Mouse (Mus musculus) CH12.LX (cell line): ENCODE measurements around the gene St8sia2. TPM values are rescaled to one million over a fixed set of nuclear protein-coding genes. Genes with fewer than 3 reads are reported as not detected.
"Not testable (repeated sequence)": the region's sequence is repeated elsewhere in the genome, so short reads cannot be mapped to it uniquely, and the experiment has no call there.

Experiments used
- DNase-seq: peaks from one replicate; pipeline ENCODE4 v3.0.0-alpha.2; 2013; ENCODE audit errors: extremely low read depth
- H3K27ac ChIP-seq: 2 replicates; pipeline ENCODE4 v1.5.1; 2012; ENCODE audit warnings: low read depth, mild to moderate bottlenecking, control low read depth, moderate library complexity; ENCODE audit not compliant: insufficient read depth
- H3K27me3 ChIP-seq: replicated peaks from 2 replicates; pipeline ENCODE3; 2012; ENCODE audit warnings: inconsistent platforms
- H3K36me3 ChIP-seq, 2 experiments: replicated peaks in 1 of 2; 2 replicates each; pipeline versions ENCODE3 to v1.6.1; 2012; ENCODE audit warnings: inconsistent platforms in 1 of 2, low read length in 1 of 2, mild to moderate bottlenecking in 1 of 2, mixed read lengths in 1 of 2, moderate library complexity in 1 of 2; ENCODE audit not compliant: control insufficient read depth in 1 of 2, insufficient read depth in 1 of 2
- H3K4me1 ChIP-seq, 2 experiments: 2 replicates each; pipeline ENCODE4 v1.6.1; 2012; ENCODE audit warnings: inconsistent platforms in 1 of 2, moderate library complexity in 1 of 2; ENCODE audit not compliant: insufficient read depth in 2 of 2, control insufficient read depth in 1 of 2
- H3K4me2 ChIP-seq: 2 replicates; pipeline ENCODE4 v1.6.1; 2012; ENCODE audit warnings: low read depth, mild to moderate bottlenecking, control low read depth; ENCODE audit not compliant: poor library complexity, insufficient read depth, severe bottlenecking
- H3K4me3 ChIP-seq, 3 experiments: fragments of 150-350 bp in 1 of 3; sonication (generic) in 1 of 3; replicated peaks in 1 of 3; 2 replicates each; pipeline versions ENCODE3 to v1.5.1; 2011 to 2012; ENCODE audit warnings: low read depth in 2 of 3, low read length in 2 of 3, mild to moderate bottlenecking in 2 of 3, moderate library complexity in 2 of 3, control low read depth in 1 of 3, improper control_type of control experiment in 1 of 3, inconsistent platforms in 1 of 3, mixed read lengths in 1 of 3; ENCODE audit not compliant: poor library complexity in 1 of 3
- H3K79me2 ChIP-seq: replicated peaks from 2 replicates; pipeline ENCODE4 v1.6.1; 2012; ENCODE audit warnings: mild to moderate bottlenecking, moderate library complexity; ENCODE audit not compliant: control insufficient read depth, poor library complexity, insufficient read depth, severe bottlenecking; ENCODE audit errors: extremely low read depth
- H3K9ac ChIP-seq: 2 replicates; pipeline ENCODE4 v1.6.1; 2012; ENCODE audit warnings: low read depth, mild to moderate bottlenecking, control low read depth, moderate library complexity; ENCODE audit not compliant: insufficient read depth
- H3K9me3 ChIP-seq: replicated peaks from 2 replicates; pipeline ENCODE3; 2012; ENCODE audit warnings: low read length, inconsistent platforms, mixed read lengths
- BHLHE40 ChIP-seq: IDR thresholded peaks from 2 replicates; pipeline ENCODE4 v1.6.1; 2011; ENCODE audit warnings: mild to moderate bottlenecking, low read depth, low read length, improper control_type of control experiment
- E2F4 ChIP-seq: IDR thresholded peaks from 2 replicates; pipeline ENCODE4 v1.6.1; 2011; ENCODE audit warnings: low read depth, low read length, improper control_type of control experiment; ENCODE audit not compliant: insufficient replicate concordance
- ELF1 ChIP-seq: IDR thresholded peaks from 2 replicates; pipeline ENCODE4 v1.6.1; 2014; ENCODE audit warnings: low read depth, mild to moderate bottlenecking, inconsistent platforms, low read length, improper control_type of control experiment
- EP300 ChIP-seq: IDR thresholded peaks from 2 replicates; pipeline ENCODE4 v1.6.1; 2011; ENCODE audit warnings: low read length, improper control_type of control experiment
- ETS1 ChIP-seq: conservative IDR thresholded peaks from 2 replicates; pipeline ENCODE4 v1.6.1; 2012; ENCODE audit warnings: low read depth, mild to moderate bottlenecking, inconsistent platforms, low read length, improper control_type of control experiment, moderate library complexity
- HCFC1 ChIP-seq: IDR thresholded peaks from 2 replicates; pipeline ENCODE4 v1.6.1; 2012; ENCODE audit warnings: low read depth, mild to moderate bottlenecking, inconsistent platforms, low read length, improper control_type of control experiment
- IRF4 ChIP-seq: IDR thresholded peaks from 2 replicates; pipeline ENCODE4 v1.6.1; 2014; ENCODE audit warnings: low read depth, mild to moderate bottlenecking, inconsistent platforms, low read length, improper control_type of control experiment
- JUN ChIP-seq: IDR thresholded peaks from 2 replicates; pipeline ENCODE4 v1.6.1; 2011; ENCODE audit warnings: low read depth, mild to moderate bottlenecking, low read length, improper control_type of control experiment, moderate library complexity; ENCODE audit not compliant: insufficient read depth
- MAFK ChIP-seq: IDR thresholded peaks from 2 replicates; pipeline ENCODE4 v1.6.1; 2011; ENCODE audit warnings: low read length, improper control_type of control experiment; ENCODE audit not compliant: insufficient replicate concordance
- MAX ChIP-seq: IDR thresholded peaks from 2 replicates; pipeline ENCODE4 v1.6.1; 2011; ENCODE audit warnings: low read length, improper control_type of control experiment
- MAZ ChIP-seq: IDR thresholded peaks from 2 replicates; pipeline ENCODE4 v1.6.1; 2012; ENCODE audit warnings: low read depth, mild to moderate bottlenecking, inconsistent platforms, low read length, improper control_type of control experiment, moderate library complexity
- NELFE ChIP-seq: IDR thresholded peaks from 2 replicates; pipeline ENCODE4 v1.6.1; 2011; ENCODE audit warnings: low read depth, low read length, improper control_type of control experiment
- RAD21 ChIP-seq: IDR thresholded peaks from 2 replicates; pipeline ENCODE4 v1.6.1; 2011; ENCODE audit warnings: low read depth, mild to moderate bottlenecking, low read length, improper control_type of control experiment, moderate library complexity
- RCOR1 ChIP-seq: conservative IDR thresholded peaks from 2 replicates; pipeline ENCODE4 v1.6.1; 2012; ENCODE audit warnings: low read depth, mild to moderate bottlenecking, inconsistent platforms, low read length, improper control_type of control experiment
- SIN3A ChIP-seq: IDR thresholded peaks from 2 replicates; pipeline ENCODE4 v1.6.1; 2012; ENCODE audit warnings: low read length, improper control_type of control experiment, inconsistent platforms
- TBP ChIP-seq: conservative IDR thresholded peaks from 2 replicates; pipeline ENCODE4 v1.6.1; 2011; ENCODE audit warnings: low read depth, low read length, improper control_type of control experiment
- TCF12 ChIP-seq: IDR thresholded peaks from 2 replicates; pipeline ENCODE4 v1.6.1; 2014; ENCODE audit warnings: low read depth, mild to moderate bottlenecking, inconsistent platforms, low read length, improper control_type of control experiment
- USF2 ChIP-seq: conservative IDR thresholded peaks from 2 replicates; pipeline ENCODE4 v1.6.1; 2011; ENCODE audit warnings: low read depth, low read length, improper control_type of control experiment
- ZC3H11A ChIP-seq: IDR thresholded peaks from 2 replicates; pipeline ENCODE4 v1.6.1; 2012; ENCODE audit warnings: low read depth, mild to moderate bottlenecking, inconsistent platforms, low read length, improper control_type of control experiment
- ZMIZ1 ChIP-seq: IDR thresholded peaks from 2 replicates; pipeline ENCODE4 v1.6.1; 2012; ENCODE audit warnings: low read depth, mild to moderate bottlenecking, inconsistent platforms, low read length, improper control_type of control experiment
- ZNF384 ChIP-seq: IDR thresholded peaks from 2 replicates; pipeline ENCODE4 v1.6.1; 2012; ENCODE audit warnings: low read depth, low read length, improper control_type of control experiment, inconsistent platforms
- dilution Hi-C: fragments of 300-500 bp; cut with MboI; formaldehyde crosslinking; loops from 2 replicates; pipeline ENCODE4 v1.14.3; 2020; ENCODE audit warnings: low sequenced_read_pairs; ENCODE audit not compliant: extremely low pct_unique_long_range_greater_than_20kb, extremely low pct_ligation_motif_present
- in situ Hi-C: fragments of 300-500 bp; cut with MboI; formaldehyde crosslinking; loops from 3 replicates; pipeline ENCODE4 v1.14.3; 2019; ENCODE audit warnings: low sequenced_read_pairs, low pct_ligation_motif_present, low pct_unique_long_range_greater_than_20kb, mixed read lengths
- polyA plus RNA-seq: library from polyadenylated mRNA; unstranded; fragments of >175 nt; gene quantifications from 2 replicates; pipeline ENCODE4 v1.2.1, GENCODE M21; 2012; ENCODE audit warnings: low read depth; ENCODE audit not compliant: insufficient read length
- total RNA-seq, 2 experiments: library from RNA; depleted of rRNA; stranded (reverse); fragments of 300-350 nt in 1 of 2; fragments of >200 nt in 1 of 2; gene quantifications; 2 replicates each; pipeline ENCODE4 v1.2.3; 2012 to 2014

St8sia2 gene
- total and polyA plus RNA-seq, 3 experiments, result not detected

DNA sequence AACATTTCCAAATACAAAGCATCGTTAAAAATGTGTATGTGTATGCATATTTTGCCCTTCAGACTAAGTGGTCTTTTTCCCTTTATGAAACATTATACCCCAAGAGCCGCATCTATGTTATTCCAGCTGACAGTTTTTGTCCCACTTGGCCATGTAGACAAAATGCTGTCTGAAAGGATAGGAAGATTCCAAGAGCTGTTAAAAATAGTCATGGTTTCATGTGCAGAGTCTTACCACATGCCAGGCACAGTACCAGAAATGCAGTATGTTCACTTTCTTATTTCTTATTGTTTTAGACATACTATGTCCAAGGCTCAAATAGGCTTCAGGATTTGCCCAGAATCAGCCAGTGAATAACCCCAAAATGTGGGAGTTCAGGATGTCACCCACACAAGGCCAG lies 24.1 kb downstream of the St8sia2 start:
- dilution Hi-C loops, result no loop called here
- no peak for DNase-seq
- Histone ChIP-seq H3K27ac (no peak overlapping the region), H3K27me3 (peaks cover 82% of the 10 kb centered on the region), H3K4me3 (no peak overlapping the region), H3K36me3 (no peaks in the 10 kb centered on the region), H3K9ac (no peak overlapping the region), H3K4me2 (no peak overlapping the region), H3K79me2 (no peaks in the 10 kb centered on the region), H3K4me1 (no peaks in the 10 kb centered on the region), H3K9me3 (peaks cover 11% of the 10 kb centered on the region)
- in situ Hi-C loops, result no loop called here
- TF ChIP-seq BHLHE40 (no peak), NELFE (no peak), TBP (no peak), MAX (no peak), USF2 (no peak), MAZ (no peak), SIN3A (no peak), JUN (no peak), EP300 (no peak), ZMIZ1 (no peak), ETS1 (no peak), RCOR1 (no peak), ZNF384 (no peak), E2F4 (no peak), ZC3H11A (no peak), TCF12 (no peak), RAD21 (no peak), MAFK (no peak), IRF4 (no peak), HCFC1 (no peak)

DNA sequence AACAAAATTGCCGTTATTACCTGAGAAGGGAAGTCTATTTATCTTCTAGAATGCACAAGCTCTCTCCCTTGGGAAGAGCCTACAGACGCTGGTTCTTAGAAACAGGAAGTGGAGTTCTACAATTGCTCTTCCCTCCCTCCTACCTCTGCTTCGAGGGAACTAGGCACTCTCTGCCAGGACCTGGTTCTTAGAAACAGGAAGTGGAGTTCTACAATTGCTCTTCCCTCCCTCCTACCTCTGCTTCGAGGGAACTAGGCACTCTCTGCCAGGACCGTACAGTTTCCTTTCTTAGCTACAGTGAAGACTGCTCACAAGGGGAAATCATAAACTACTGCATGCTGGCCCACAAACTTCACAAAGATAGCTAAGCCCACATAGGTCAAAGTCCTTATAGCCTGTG lies 41.3 kb downstream of the St8sia2 start:
- DNase-seq, H3K4me1 ChIP-seq, H3K79me2 ChIP-seq, H3K9me3 ChIP-seq, dilution Hi-C loops, H3K9ac ChIP-seq, H3K36me3 ChIP-seq, in situ Hi-C loops, H3K27ac ChIP-seq, H3K4me3 ChIP-seq: not testable (repeated sequence)
- 0 out of 2 replicates have a peak overlapping the region, but pooled peaks have one; percentile 23 for H3K4me2 ChIP-seq
- 0 out of 2 replicates have a peak, but pooled peaks have one; percentile 14 for TF ChIP-seq ELF1
- H3K27me3 ChIP-seq, result peaks cover 65% of the 10 kb centered on the region
